Mouse (Mus musculus) G1E (cell line): ENCODE results near the gene Cd40lg. TPM values are rescaled to one million over a fixed set of nuclear protein-coding genes. Genes with fewer than 3 reads are reported as not detected.

ENCODE experiments used
- ATAC-seq: 2 replicates; pipeline ENCODE4 v1.8.0; 2016; ENCODE audit warnings: mild to moderate bottlenecking; ENCODE audit not compliant: insufficient number of reproducible peaks, poor library complexity, low FRiP score, severe bottlenecking; ENCODE audit errors: extremely low read depth
- DNase-seq: peaks from one replicate; pipeline ENCODE4 v3.0.0; 2012; ENCODE audit warnings: low spot score
- H3K27me3 ChIP-seq: 2 replicates; pipeline ENCODE4 v1.6.1; 2012; ENCODE audit warnings: mild to moderate bottlenecking, low read length, inconsistent platforms; ENCODE audit not compliant: insufficient read depth
- H3K36me3 ChIP-seq: replicated peaks from 2 replicates; pipeline ENCODE3; 2012; ENCODE audit warnings: mild to moderate bottlenecking, inconsistent platforms
- H3K4me1 ChIP-seq: 2 replicates; pipeline ENCODE4 v1.6.1; 2012; ENCODE audit warnings: low read depth, low read length, inconsistent platforms, mixed read lengths; ENCODE audit not compliant: insufficient read depth
- H3K4me3 ChIP-seq: 2 replicates; pipeline ENCODE4 v1.5.1; 2012; ENCODE audit warnings: low read depth, mild to moderate bottlenecking, inconsistent platforms, low read length, moderate library complexity, mixed read lengths
- H3K9me3 ChIP-seq: replicated peaks from 2 replicates; pipeline ENCODE4 v1.6.1; 2012; ENCODE audit warnings: inconsistent platforms
- CTCF ChIP-seq: IDR thresholded peaks from 2 replicates; pipeline ENCODE4 v1.5.1; 2012; ENCODE audit warnings: low read depth, low read length, inconsistent platforms, mixed read lengths
- GATA1 ChIP-seq: IDR thresholded peaks from 2 replicates; pipeline ENCODE4 v1.6.1; 2012; ENCODE audit warnings: borderline replicate concordance, low read length, inconsistent platforms, mixed read lengths
- GATA2 ChIP-seq: IDR thresholded peaks from 2 replicates; pipeline ENCODE4 v1.6.1; 2012; ENCODE audit warnings: low read depth, low read length, inconsistent platforms, borderline replicate concordance
- POLR2AphosphoS5 ChIP-seq: IDR thresholded peaks from 2 replicates; pipeline ENCODE4 v1.6.1; 2012; ENCODE audit warnings: low read depth, low read length, inconsistent platforms; ENCODE audit not compliant: insufficient replicate concordance
- TAL1 ChIP-seq: conservative IDR thresholded peaks from 2 replicates; pipeline ENCODE4 v1.6.1; 2012; ENCODE audit warnings: low read depth, low read length, inconsistent platforms, mixed read lengths
- polyA plus RNA-seq: library from polyadenylated mRNA; stranded (reverse); fragments of >175 nt; gene quantifications from 2 replicates; pipeline ENCODE4 v1.2.3, GENCODE M21; 2012
- total RNA-seq, 2 experiments: library from RNA; stranded (forward) in 1 of 2; stranded (reverse) in 1 of 2; fragments of 200-1000 nt in 1 of 2; fragments of >200 nt in 1 of 2; fragmentation: Nextera tagmentation in 1 of 2; gene quantifications; 2 replicates each; pipeline ENCODE4 v1.2.3; 2014 to 2017

Cd40lg gene
- total and polyA plus RNA-seq, 3 experiments: not detected

GRCm38 (mm10) chrX:57235982-57236381, 24.0 kb downstream of the Cd40lg start:
- no peak overlapping the region for H3K4me3 ChIP-seq
- H3K4me1 ChIP-seq: no peaks in the 10 kb centered on the region
- TF ChIP-seq POLR2AphosphoS5 (no peak), CTCF (no peak)
- no peaks in the 10 kb centered on the region for H3K27me3 ChIP-seq
- H3K36me3 ChIP-seq: no peaks in the 10 kb centered on the region
- H3K9me3 ChIP-seq: no peaks in the 10 kb centered on the region
- ATAC-seq (no peak), DNase-seq (no peak)

GRCm38 (mm10) chrX:57238572-57238971, 26.6 kb downstream of the Cd40lg start:
- Histone ChIP-seq H3K4me3 (no peak overlapping the region), H3K27me3 (no peaks in the 10 kb centered on the region), H3K4me1 (no peaks in the 10 kb centered on the region), H3K36me3 (no peaks in the 10 kb centered on the region), H3K9me3 (no peaks in the 10 kb centered on the region)
- no peak for DNase-seq
- TF ChIP-seq POLR2AphosphoS5 (no peak), TAL1 (no peak), CTCF (no peak), GATA1 (no peak), GATA2 (no peak)
- ATAC-seq: no peak

- no peaks in the 10 kb centered on the region for H3K9me3 ChIP-seq
- no peaks in the 10 kb centered on the region for H3K36me3 ChIP-seq
- no peaks in the 10 kb centered on the region for H3K4me1 ChIP-seq
- TF ChIP-seq TAL1 (no peak), GATA1 (no peak), POLR2AphosphoS5 (no peak), GATA2 (no peak), CTCF (no peak)
- H3K27me3 ChIP-seq: no peaks in the 10 kb centered on the region
- no peak overlapping the region for H3K4me3 ChIP-seq
- DNase-seq (no peak), ATAC-seq (no peak)
Observed at GRCm38 (mm10) chrX:57253329-57254055, 41.5 kb downstream of the Cd40lg start.

GRCm38 (mm10) chrX:57260744-57261143, 48.8 kb downstream of the Cd40lg start:
- H3K4me1 ChIP-seq: no peaks in the 10 kb centered on the region
- no peaks in the 10 kb centered on the region for H3K27me3 ChIP-seq
- TF ChIP-seq GATA2 (no peak), GATA1 (no peak), POLR2AphosphoS5 (no peak), CTCF (no peak), TAL1 (no peak)
- no peak overlapping the region for H3K4me3 ChIP-seq
- ATAC-seq (no peak), DNase-seq (no peak)
- H3K36me3 ChIP-seq: no peaks in the 10 kb centered on the region
- H3K9me3 ChIP-seq: no peaks in the 10 kb centered on the region

- no peak for ATAC-seq
Observed at GRCm38 (mm10) chrX:57263515-57263914, 51.6 kb downstream of the Cd40lg start.

More at GRCm38 (mm10) chrX:57263515-57263914, 51.6 kb downstream of the Cd40lg start:
- Histone ChIP-seq H3K4me3 (no peak overlapping the region), H3K27me3 (no peaks in the 10 kb centered on the region), H3K9me3 (no peaks in the 10 kb centered on the region), H3K4me1 (no peaks in the 10 kb centered on the region), H3K36me3 (no peaks in the 10 kb centered on the region)
- DNase-seq: no peak
- TF ChIP-seq POLR2AphosphoS5: no peak
- TF ChIP-seq GATA1: no peak
- no peak for TF ChIP-seq TAL1
- TF ChIP-seq CTCF: no peak
- TF ChIP-seq GATA2: no peak

Other genes starting within 250 kb of the Cd40lg start
- gene Brs3, start 169.1 kb upstream of the Cd40lg start, total RNA-seq (2014; fragmentation: Nextera tagmentation): not detected in 2 replicates
- 0.05 TPM in 1 of 2 replicates, not detected in the other for gene Brs3, start 169.1 kb upstream of the Cd40lg start, total RNA-seq (2017)
- gene Brs3, start 169.1 kb upstream of the Cd40lg start, polyA plus RNA-seq: not detected in 2 replicates
- 53.4 and 58.5 TPM in 2 replicates for gene Htatsf1, start 158.6 kb upstream of the Cd40lg start, total RNA-seq (2014; fragmentation: Nextera tagmentation)
- 56.5 and 57.1 TPM in 2 replicates for gene Htatsf1, start 158.6 kb upstream of the Cd40lg start, total RNA-seq (2017)
- 21.2 and 22.1 TPM in 2 replicates for gene Htatsf1, start 158.6 kb upstream of the Cd40lg start, polyA plus RNA-seq
- not detected in 2 replicates for gene Vgll1, start 124.0 kb upstream of the Cd40lg start, total RNA-seq (2014; fragmentation: Nextera tagmentation)
- 0.27 TPM in 1 of 2 replicates, not detected in the other for gene Vgll1, start 124.0 kb upstream of the Cd40lg start, total RNA-seq (2017)
- not detected in 2 replicates for gene Vgll1, start 124.0 kb upstream of the Cd40lg start, polyA plus RNA-seq
- gene Arhgef6, start 126.6 kb downstream of the Cd40lg start, total RNA-seq (2014; fragmentation: Nextera tagmentation): 7.2 and 9.2 TPM in 2 replicates
- gene Arhgef6, start 126.6 kb downstream of the Cd40lg start, total RNA-seq (2017): 1.1 and 1.7 TPM in 2 replicates
- 0.17 and 0.25 TPM in 2 replicates for gene Arhgef6, start 126.6 kb downstream of the Cd40lg start, polyA plus RNA-seq
- 99.9 and 103 TPM in 2 replicates for gene Rbmx, start 180.9 kb downstream of the Cd40lg start, total RNA-seq (2014; fragmentation: Nextera tagmentation)
- gene Rbmx, start 180.9 kb downstream of the Cd40lg start, total RNA-seq (2017): 64.5 and 70.0 TPM in 2 replicates
- 21.0 and 34.5 TPM in 2 replicates for gene Rbmx, start 180.9 kb downstream of the Cd40lg start, polyA plus RNA-seq
- not detected in 2 replicates for gene Gm364, start 197.0 kb downstream of the Cd40lg start, total RNA-seq (2014; fragmentation: Nextera tagmentation)
- gene Gm364, start 197.0 kb downstream of the Cd40lg start, total RNA-seq (2017): not detected in 2 replicates
- not detected in 2 replicates for gene Gm364, start 197.0 kb downstream of the Cd40lg start, polyA plus RNA-seq